Mouse (Mus musculus): ENCODE results near the gene Cldn2. TPM values are rescaled to one million over a fixed set of nuclear protein-coding genes. Genes with fewer than 3 reads are reported as not detected.

The Cldn2 gene
- polyA plus RNA-seq, 1 experiment from 2014 or later, result 0.18 TPM

DNA sequence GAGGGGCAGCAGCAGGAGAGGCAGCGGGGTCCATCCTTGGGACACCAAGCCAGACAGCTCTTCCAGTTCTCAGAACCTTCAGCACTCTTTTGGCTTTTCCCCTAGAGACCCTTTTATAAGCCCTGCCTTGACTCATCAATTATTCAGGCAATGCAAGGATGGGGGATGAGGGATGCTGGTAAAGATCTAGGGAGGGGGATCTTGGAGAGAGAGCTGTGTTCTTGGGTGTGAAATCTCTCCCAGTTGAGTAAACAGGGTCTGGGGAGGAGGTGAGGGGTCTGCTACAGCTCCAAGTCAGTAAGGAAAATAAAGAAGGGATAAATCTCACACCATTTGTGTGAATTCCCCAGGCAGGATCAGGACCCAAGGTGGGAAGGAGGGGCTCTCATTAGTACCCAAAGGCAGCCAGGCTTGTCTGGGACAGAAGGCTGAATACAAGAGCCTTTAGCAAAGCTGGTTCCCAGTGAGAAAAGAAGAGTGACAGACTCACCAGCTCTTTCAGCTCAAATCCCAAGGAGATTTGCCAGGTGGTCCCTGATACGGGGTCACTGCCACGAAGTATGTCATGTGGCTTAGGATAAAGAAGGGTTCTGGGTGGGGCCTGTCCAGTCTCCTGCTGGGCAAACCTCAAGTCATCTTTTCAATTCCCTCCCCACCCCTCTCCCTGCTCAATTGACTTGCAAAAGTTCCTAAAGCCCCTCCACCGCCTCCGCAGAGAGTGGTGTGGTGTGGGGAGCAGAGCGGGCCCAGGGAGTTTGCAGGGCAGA, 18.2 kb upstream of the Cldn2 start, which contains the start of gene Ripply1:
Gene Ripply1, minus strand, starts transcription at position 76 of the 767 bp plus-strand sequence.
- Histone ChIP-seq H3K4me3 (ENCODE audit: low read depth, low read length) (no peak within 1 kb of the TSS), H3K9me3 (ENCODE audit: control insufficient read depth, low read length) (no peaks in the 10 kb centered on the region), H3K27ac (replicated peaks) (no peak within 1 kb of the TSS), H3K9ac (ENCODE audit: low read length) (no peak within 1 kb of the TSS), H3K4me2 (replicated peaks; ENCODE audit: low read depth) (no peak within 1 kb of the TSS), H3K27me3 (ENCODE audit: control insufficient read depth, insufficient read depth, low read length) (no peaks in the 10 kb centered on the region), H3K4me1 (replicated peaks; ENCODE audit: control insufficient read depth, insufficient read depth) (no peaks in the 10 kb centered on the region), H3K36me3 (ENCODE audit: control insufficient read depth, insufficient read depth, low read length) (no peaks in the 10 kb centered on the region)
- ATAC-seq (ENCODE audit: low FRiP score, low TSS enrichment), result no peak
- DNase-seq (ENCODE audit: low spot score), result no peak
- WGBS, result 62% methylated on average over 6 of the region's 6 CpGs
- no peak for TF ChIP-seq CTCF (IDR thresholded peaks at IDR 0.05; ENCODE audit: low read depth)
- no peak for TF ChIP-seq EP300 (optimal IDR thresholded peaks at IDR 0.05)

DNA sequence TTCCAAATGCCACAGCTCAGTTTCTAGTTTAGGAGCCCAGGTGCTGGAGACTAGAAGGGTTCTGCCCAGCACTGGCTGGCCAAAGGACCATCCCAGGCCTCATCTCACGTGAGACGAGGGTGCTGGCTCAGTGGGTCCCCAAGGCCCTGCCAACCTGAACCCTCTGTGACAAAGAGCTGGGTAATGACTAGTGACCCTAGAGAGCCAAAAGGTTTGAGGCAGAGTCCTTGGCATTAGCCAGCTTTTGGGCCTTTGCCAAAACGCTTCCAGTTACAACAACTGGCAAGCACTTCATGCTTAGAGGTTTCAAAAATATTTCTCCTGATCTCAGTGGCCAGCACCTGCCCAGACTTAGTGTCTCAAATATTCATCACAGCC, 17.6 kb upstream of the Cldn2 start:
- H3K4me1 ChIP-seq (replicated peaks; ENCODE audit: control insufficient read depth, insufficient read depth), result no peaks in the 10 kb centered on the region
- ATAC-seq (ENCODE audit: low FRiP score, low TSS enrichment) (no peak), DNase-seq (ENCODE audit: low spot score) (no peak)
- WGBS, result 93% methylated on average over 3 of the region's 3 CpGs
- H3K27ac ChIP-seq (replicated peaks), result no peak overlapping the region
- no peak overlapping the region for H3K4me3 ChIP-seq (ENCODE audit: low read depth, low read length)
- no peaks in the 10 kb centered on the region for H3K9me3 ChIP-seq (ENCODE audit: control insufficient read depth, low read length)
- TF ChIP-seq CTCF (IDR thresholded peaks at IDR 0.05; ENCODE audit: low read depth) (no peak), EP300 (optimal IDR thresholded peaks at IDR 0.05) (no peak)
- no peak overlapping the region for H3K9ac ChIP-seq (ENCODE audit: low read length)
- no peaks in the 10 kb centered on the region for H3K27me3 ChIP-seq (ENCODE audit: control insufficient read depth, insufficient read depth, low read length)
- H3K36me3 ChIP-seq (ENCODE audit: control insufficient read depth, insufficient read depth, low read length), result no peaks in the 10 kb centered on the region
- H3K4me2 ChIP-seq (replicated peaks; ENCODE audit: low read depth), result no peak overlapping the region

DNA sequence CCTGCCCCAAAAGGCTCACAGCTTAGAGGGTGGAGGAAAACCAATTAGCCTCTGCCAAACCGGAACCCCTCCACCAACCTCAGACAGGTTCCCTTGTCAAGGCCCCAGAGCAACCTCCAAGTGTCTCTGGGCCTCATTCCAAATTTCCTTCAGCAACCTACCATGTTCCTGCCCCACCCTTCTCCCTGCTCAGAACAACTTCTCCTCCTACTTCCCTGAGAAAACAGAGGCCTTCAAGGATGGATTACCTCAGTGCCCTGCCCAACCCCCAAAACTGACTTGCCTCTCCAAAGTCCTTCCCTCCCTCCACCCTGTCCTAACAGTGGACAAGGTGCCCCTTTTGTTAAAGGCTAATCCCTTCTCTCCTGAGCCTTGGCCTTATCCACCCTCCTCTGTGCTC, 14.9 kb upstream of the Cldn2 start:
- TF ChIP-seq EP300 (optimal IDR thresholded peaks at IDR 0.05), result no peak
- TF ChIP-seq CTCF (IDR thresholded peaks at IDR 0.05; ENCODE audit: low read depth), result no peak
- no peak overlapping the region for H3K4me2 ChIP-seq (replicated peaks; ENCODE audit: low read depth)

DNA sequence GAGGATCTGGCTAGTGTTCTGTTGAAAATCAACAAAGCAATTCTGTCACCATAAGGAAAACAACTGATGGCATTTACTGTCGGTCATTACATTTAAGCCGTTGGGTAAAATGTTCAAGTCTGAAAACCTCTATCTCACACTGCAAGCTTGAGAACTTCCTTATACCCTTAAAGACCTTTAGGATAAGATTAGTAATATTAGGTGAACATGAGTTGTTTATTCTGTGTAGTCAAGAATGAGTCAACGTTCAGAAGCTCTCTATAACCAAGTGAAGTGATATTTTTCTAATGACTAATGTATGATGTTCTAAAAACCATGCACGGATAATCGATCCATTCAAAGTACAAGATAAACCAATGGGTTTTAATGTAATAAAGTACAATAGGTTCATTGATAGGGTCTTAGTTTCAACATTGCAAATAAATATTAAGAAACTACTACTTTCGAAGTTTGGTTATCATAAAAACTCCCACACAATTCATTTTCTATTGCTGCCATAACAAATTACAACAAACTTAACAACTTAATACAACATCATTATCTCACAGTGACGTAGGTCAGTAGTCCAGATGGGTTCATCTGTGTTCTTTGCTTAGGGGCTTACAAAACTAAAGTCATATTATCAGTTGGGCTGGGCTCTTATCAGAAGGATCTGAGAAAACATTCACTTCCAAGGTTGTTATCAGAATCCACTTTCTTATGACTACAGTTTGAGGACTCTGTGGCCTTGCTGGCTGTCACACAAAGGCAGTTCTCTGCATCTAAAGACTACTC, 6.4 kb upstream of the Cldn2 start:
- Histone ChIP-seq H3K9me3 (ENCODE audit: control insufficient read depth, low read length) (no peaks in the 10 kb centered on the region), H3K36me3 (ENCODE audit: control insufficient read depth, insufficient read depth, low read length) (no peaks in the 10 kb centered on the region), H3K4me2 (replicated peaks; ENCODE audit: low read depth) (no peak overlapping the region), H3K27ac (replicated peaks) (no peak overlapping the region), H3K9ac (ENCODE audit: low read length) (no peak overlapping the region), H3K4me3 (ENCODE audit: low read depth, low read length) (no peak overlapping the region), H3K4me1 (replicated peaks; ENCODE audit: control insufficient read depth, insufficient read depth) (no peaks in the 10 kb centered on the region), H3K27me3 (ENCODE audit: control insufficient read depth, insufficient read depth, low read length) (no peaks in the 10 kb centered on the region)
- WGBS, result 64% methylated on average over 7 of the region's 7 CpGs
- no peak for ATAC-seq (ENCODE audit: low FRiP score, low TSS enrichment)
- DNase-seq (ENCODE audit: low spot score), result no peak
- TF ChIP-seq CTCF (IDR thresholded peaks at IDR 0.05; ENCODE audit: low read depth) (no peak), EP300 (optimal IDR thresholded peaks at IDR 0.05) (no peak)

More for the DNA sequence above, 14.9 kb upstream of the Cldn2 start:
- no peak overlapping the region for H3K9ac ChIP-seq (ENCODE audit: low read length)
- H3K4me3 ChIP-seq (ENCODE audit: low read depth, low read length), result no peak overlapping the region
- no peak overlapping the region for H3K27ac ChIP-seq (replicated peaks)
- H3K36me3 ChIP-seq (ENCODE audit: control insufficient read depth, insufficient read depth, low read length), result no peaks in the 10 kb centered on the region
- H3K4me1 ChIP-seq (replicated peaks; ENCODE audit: control insufficient read depth, insufficient read depth), result no peaks in the 10 kb centered on the region
- H3K9me3 ChIP-seq (ENCODE audit: control insufficient read depth, low read length), result no peaks in the 10 kb centered on the region
- no peaks in the 10 kb centered on the region for H3K27me3 ChIP-seq (ENCODE audit: control insufficient read depth, insufficient read depth, low read length)
- 35% methylated on average over 1 of the region's 1 CpGs for WGBS
- ATAC-seq (ENCODE audit: low FRiP score, low TSS enrichment) (no peak; the same call in 1 of the 2 replicates), DNase-seq (ENCODE audit: low spot score) (no peak)

DNA sequence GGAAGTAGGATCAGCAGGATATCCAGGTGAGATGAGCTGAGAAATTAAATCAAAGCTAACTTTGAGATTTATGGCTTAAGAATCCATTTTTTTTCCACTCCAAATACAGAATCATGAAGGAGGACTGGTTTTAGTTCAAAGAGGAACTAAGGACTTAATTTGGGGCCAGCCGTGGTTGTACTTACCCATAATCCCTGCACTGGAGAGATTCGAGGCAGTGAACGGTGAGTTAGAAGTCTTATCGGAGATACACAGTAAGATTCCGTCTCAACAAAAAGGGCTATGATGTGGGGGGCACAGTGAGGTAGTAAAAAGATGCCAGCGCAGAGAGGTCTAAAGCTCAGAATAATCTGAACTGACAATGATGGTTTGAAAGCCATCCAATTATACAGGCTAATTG, 4.6 kb upstream of the Cldn2 start:
- WGBS, result 83% methylated on average over 6 of the region's 6 CpGs
- Histone ChIP-seq H3K36me3 (ENCODE audit: control insufficient read depth, insufficient read depth, low read length) (no peaks in the 10 kb centered on the region), H3K9ac (ENCODE audit: low read length) (no peak overlapping the region)

DNA sequence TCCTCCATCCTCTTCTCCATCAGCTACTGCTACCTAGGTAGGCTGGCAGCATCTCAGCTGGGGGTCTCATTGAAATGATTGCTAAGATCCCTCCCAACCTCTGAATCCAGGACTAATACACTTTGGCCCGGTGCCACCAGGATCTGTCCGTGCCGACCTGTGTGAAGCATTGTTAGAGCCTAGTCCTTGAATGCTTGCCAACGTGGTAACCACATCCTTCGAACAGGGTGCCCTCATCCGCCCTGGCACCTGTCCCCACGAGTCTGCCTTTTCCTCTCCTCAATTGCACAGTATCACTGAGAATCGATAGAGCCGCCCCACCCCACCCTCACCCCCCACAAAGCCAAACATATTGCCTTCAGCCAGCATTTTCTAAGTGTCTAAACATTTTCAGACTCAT, 2.8 kb upstream of the Cldn2 start:
- ATAC-seq (ENCODE audit: low FRiP score, low TSS enrichment) (no peak), DNase-seq (ENCODE audit: low spot score) (no peak)
- H3K4me2 ChIP-seq (replicated peaks; ENCODE audit: low read depth), result no peak overlapping the region
- no peak overlapping the region for H3K27ac ChIP-seq (replicated peaks)
- no peaks in the 10 kb centered on the region for H3K27me3 ChIP-seq (ENCODE audit: control insufficient read depth, insufficient read depth, low read length)
- H3K9me3 ChIP-seq (ENCODE audit: control insufficient read depth, low read length), result no peaks in the 10 kb centered on the region
- WGBS, result 62% methylated on average over 9 of the region's 9 CpGs
- no peak overlapping the region for H3K9ac ChIP-seq (ENCODE audit: low read length)
- TF ChIP-seq EP300 (optimal IDR thresholded peaks at IDR 0.05), result no peak
- H3K36me3 ChIP-seq (ENCODE audit: control insufficient read depth, insufficient read depth, low read length), result no peaks in the 10 kb centered on the region
- H3K4me1 ChIP-seq (replicated peaks; ENCODE audit: control insufficient read depth, insufficient read depth), result no peaks in the 10 kb centered on the region
- no peak overlapping the region for H3K4me3 ChIP-seq (ENCODE audit: low read depth, low read length)

More for the DNA sequence above, 4.6 kb upstream of the Cldn2 start:
- H3K27ac ChIP-seq (replicated peaks), result no peak overlapping the region
- no peak for TF ChIP-seq CTCF (IDR thresholded peaks at IDR 0.05; ENCODE audit: low read depth)
- TF ChIP-seq EP300 (optimal IDR thresholded peaks at IDR 0.05), result no peak
- ATAC-seq (ENCODE audit: low FRiP score, low TSS enrichment) (no peak), DNase-seq (ENCODE audit: low spot score) (no peak)
- H3K27me3 ChIP-seq (ENCODE audit: control insufficient read depth, insufficient read depth, low read length), result no peaks in the 10 kb centered on the region
- no peaks in the 10 kb centered on the region for H3K4me1 ChIP-seq (replicated peaks; ENCODE audit: control insufficient read depth, insufficient read depth)
- no peak overlapping the region for H3K4me2 ChIP-seq (replicated peaks; ENCODE audit: low read depth)
- no peak overlapping the region for H3K4me3 ChIP-seq (ENCODE audit: low read depth, low read length)
- H3K9me3 ChIP-seq (ENCODE audit: control insufficient read depth, low read length), result no peaks in the 10 kb centered on the region

Data from stomach, postnatal 0 days (tissue).